Comparison of ENCODE assay signal across 13 mouse cellular contexts in the genomic region with DNA sequence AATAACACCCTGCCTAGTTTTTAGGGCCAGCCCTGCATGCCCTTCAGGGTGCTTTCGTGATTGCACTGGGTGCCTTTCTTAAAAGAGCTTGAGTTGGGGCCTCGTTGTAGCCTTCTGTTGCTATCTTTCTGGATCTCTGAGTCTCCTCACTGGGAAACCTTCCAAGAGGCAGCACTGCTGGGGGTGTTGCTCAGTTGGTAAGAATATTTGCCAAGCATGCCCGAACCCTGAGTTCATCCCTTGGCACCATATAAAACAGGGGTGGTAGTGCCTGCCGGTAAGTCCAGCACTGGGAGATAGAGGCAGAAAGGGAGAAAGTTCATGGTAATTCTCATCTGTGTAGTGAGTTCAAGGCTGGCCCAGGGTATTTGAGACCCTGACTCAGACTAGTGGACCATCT. TPM values are rescaled to one million over a fixed set of nuclear protein-coding genes. Genes with fewer than 3 reads are reported as not detected.
DNase-seq lines count a peak whose midpoint lies in the region; ATAC-seq lines count a peak whose summit lies in the region.
"Had no signal": no experiment of that assay in that cellular context is flagged by ENCODE, and none has a peak within 500 bp of the region (broad histone marks: within the 10 kb centered on the region; RNA-seq: fewer than 3 reads in every experiment).

No protein-coding gene starts in this region.

- H3K36me3 ChIP-seq in forebrain, embryonic 10.5 days (replicated peaks) = peaks cover 98% of the 10 kb centered on the region
- peaks cover 26% of the 10 kb centered on the region for H3K36me3 ChIP-seq in forebrain, embryonic 16.5 days (ENCODE audit: control insufficient read depth, insufficient read depth)

- 0 out of 2 replicates have a peak overlapping the region, but pooled peaks have one; percentile 3 for H3K27ac ChIP-seq in forebrain, embryonic 10.5 days
- H3K27ac ChIP-seq in forebrain, embryonic 16.5 days (ENCODE audit: low read length) = no peak overlapping the region
- H3K27ac ChIP-seq: embryonic facial prominence, embryonic 12.5 days; hindbrain, embryonic 14.5 days had no signal

- no peak overlapping the region for H3K4me2 ChIP-seq in forebrain, embryonic 16.5 days (ENCODE audit: low read length)
- H3K4me2 ChIP-seq: embryonic facial prominence, embryonic 12.5 days; hindbrain, embryonic 14.5 days had no signal

- H3K4me1 ChIP-seq in forebrain, embryonic 10.5 days = peaks cover 96% of the 10 kb centered on the region
- peaks cover 73% of the 10 kb centered on the region for H3K4me1 ChIP-seq in forebrain, embryonic 16.5 days (replicated peaks; ENCODE audit: control insufficient read depth, insufficient read depth, low read length)

- no peak for ATAC-seq in forebrain, embryonic 16.5 days
- no peak for ATAC-seq in frontal cortex, adult (ENCODE audit: low TSS enrichment)

- peaks cover 50% of the 10 kb centered on the region for H3K27me3 ChIP-seq in forebrain, embryonic 10.5 days (ENCODE audit: poor library complexity, severe bottlenecking)
- no peaks in the 10 kb centered on the region for H3K27me3 ChIP-seq in forebrain, embryonic 16.5 days (replicated peaks; ENCODE audit: control insufficient read depth, insufficient read depth, low read length)
- H3K27me3 ChIP-seq: embryonic facial prominence, embryonic 12.5 days had no signal

- 95% methylated on average over 4 of the region's 4 CpGs for WGBS in forebrain, embryonic 10.5 days
- WGBS in forebrain, embryonic 16.5 days = 48% methylated on average over 4 of the region's 4 CpGs

- no peak overlapping the region for H3K4me3 ChIP-seq in forebrain, embryonic 10.5 days
- H3K4me3 ChIP-seq in forebrain, embryonic 16.5 days (replicated peaks; ENCODE audit: low read length) = no peak overlapping the region
- H3K4me3 ChIP-seq: embryonic facial prominence, embryonic 12.5 days had no signal

- no peaks in the 10 kb centered on the region for H3K9me3 ChIP-seq in forebrain, embryonic 10.5 days
- no peaks in the 10 kb centered on the region for H3K9me3 ChIP-seq in forebrain, embryonic 16.5 days (ENCODE audit: control insufficient read depth, low read length)
- H3K9me3 ChIP-seq: embryonic facial prominence, embryonic 12.5 days had no signal

- no peak for DNase-seq in forebrain, embryonic 10.5 days (ENCODE audit: extremely low spot score, low spot score)
- peak; percentile 61 for DNase-seq in kidney, adult 9 months
- DNase-seq in kidney, adult 18-20 months = no peak
- peak; percentile 60 for DNase-seq in Muller cell, postnatal 12 days (ENCODE audit: inconsistent ontology term)
- peak; percentile 74 for DNase-seq in adrenal gland, postnatal 14 days
- DNase-seq: cerebellum, postnatal 14 days; heart, adult 18-20 months; lung, postnatal 14 days; right cerebral cortex, postnatal 4 days had no signal

- H3K9ac ChIP-seq in forebrain, embryonic 16.5 days (replicated peaks; ENCODE audit: low read depth, low read length) = no peak overlapping the region
- H3K9ac ChIP-seq: embryonic facial prominence, embryonic 12.5 days; hindbrain, embryonic 14.5 days had no signal

RNA-seq across cellular contexts. Expression of a gene that starts 30.1 kb away (rescaled TPM):
- polyA plus RNA-seq in forebrain, embryonic 10.5 days (2016; fragmentation: Nextera tagmentation; extraction: Ambion mirVana) = 43.4 and 45.6 TPM in 2 replicates
- 36.8 and 42.5 TPM in 2 replicates for polyA plus RNA-seq in forebrain, embryonic 16.5 days (2015; fragmentation: Nextera tagmentation; extraction: Ambion mirVana)
- total RNA-seq in adrenal gland, postnatal 14 days (2021) = 98.9 and 107 TPM in 2 replicates

Comparison
In these comparisons a context has a peak if more than half of its experiments do, and no peak if none do; other contexts are left out.
1. DNase-seq: peak in kidney, adult 9 months (single experiment), Muller cell, postnatal 12 days (single experiment) and adrenal gland, postnatal 14 days (single experiment); none in forebrain, embryonic 10.5 days (single experiment) and kidney, adult 18-20 months (single experiment).